Mouse (Mus musculus) embryonic facial prominence, embryonic 11.5 days (tissue): ENCODE measurements at regions not wholly inside any gene's neighbourhood (a gene's known extent, or its start where the extent isn't known, plus 50 kb on each side); places are given as distances from the start of the nearest gene placed in this dataset.

Experiments used
- ATAC-seq: fragments of 200-750 bp; cut with Nextera tagmentation; replicated peaks from 2 replicates; pipeline ENCODE4 v1.8.0; 2017; ENCODE audit warnings: low read depth; ENCODE audit not compliant: insufficient number of reproducible peaks, low FRiP score, low TSS enrichment
- DNase-seq: peaks from one replicate; pipeline ENCODE4 v3.0.0-alpha.2; 2015; ENCODE audit warnings: low spot score
- H3K27ac ChIP-seq: fragments of 300-500 bp; sonication (generic); replicated peaks from 2 replicates; pipeline ENCODE4 v1.5.1; 2014; ENCODE audit warnings: mild to moderate bottlenecking, low read depth, low read length, control low read depth
- H3K27me3 ChIP-seq: fragments of 300-500 bp; sonication (generic); 2 replicates; pipeline ENCODE4 v1.6.1; 2014; ENCODE audit warnings: mild to moderate bottlenecking, low read length, moderate library complexity, mixed read lengths; ENCODE audit not compliant: control insufficient read depth, insufficient read depth
- H3K36me3 ChIP-seq: fragments of 300-500 bp; sonication (generic); replicated peaks from 2 replicates; pipeline ENCODE4 v1.6.1; 2014; ENCODE audit warnings: low read depth, mild to moderate bottlenecking, low read length, moderate library complexity, mixed read lengths; ENCODE audit not compliant: control insufficient read depth, insufficient read depth
- H3K4me1 ChIP-seq: fragments of 300-500 bp; sonication (generic); 2 replicates; pipeline ENCODE4 v1.6.1; 2014; ENCODE audit warnings: low read length, mixed read lengths; ENCODE audit not compliant: control insufficient read depth, insufficient read depth
- H3K4me2 ChIP-seq: fragments of 300-500 bp; sonication (generic); 2 replicates; pipeline ENCODE4 v1.6.1; 2014; ENCODE audit warnings: low read depth, mild to moderate bottlenecking, control low read depth, low read length, moderate library complexity
- H3K4me3 ChIP-seq: fragments of 300-500 bp; sonication (generic); 2 replicates; pipeline ENCODE4 v1.5.1; 2014; ENCODE audit warnings: low read depth, low read length, control low read depth
- H3K9ac ChIP-seq: fragments of 300-500 bp; sonication (generic); replicated peaks from 2 replicates; pipeline ENCODE4 v1.6.1; 2014; ENCODE audit warnings: mild to moderate bottlenecking, control low read depth, low read length
- H3K9me3 ChIP-seq: fragments of 300-500 bp; sonication (generic); replicated peaks from 2 replicates; pipeline ENCODE4 v1.6.1; 2016; ENCODE audit warnings: mild to moderate bottlenecking, low read length, inconsistent platforms, mixed read lengths; ENCODE audit not compliant: control insufficient read depth
- WGBS: fragments of 180-500 bp; shearing (Covaris S2); extraction: QIAGEN DNeasy Blood & Tissue Kit; methylation state at CpG from one replicate; pipeline ENCODE4 v1.1.7; 2014; 5-methylcytosine and 5-hydroxymethylcytosine counted together

DNA sequence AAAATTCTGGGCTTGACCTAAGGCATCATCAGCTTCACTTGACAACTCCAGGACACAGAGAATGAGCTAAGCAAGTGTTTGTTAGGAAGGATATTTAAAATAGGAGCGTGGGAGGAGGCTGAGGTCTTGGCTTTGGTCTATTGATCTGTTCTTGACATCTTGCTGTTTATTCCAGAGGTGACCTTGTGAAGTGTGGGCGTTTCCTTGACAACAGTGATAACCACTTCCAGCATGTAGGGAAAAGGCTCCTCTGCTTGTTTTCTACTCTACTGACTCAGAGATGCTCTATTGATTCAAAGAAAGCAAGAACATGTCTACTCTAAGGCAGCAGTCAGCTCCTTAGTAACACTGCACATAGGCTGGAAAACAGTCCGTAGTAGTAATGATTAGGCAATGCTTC is 392.6 kb downstream of the Basp1 start:
- 76% methylated on average over 3 of the region's 3 CpGs for WGBS
- H3K4me3 ChIP-seq, result no peak overlapping the region
- no peak overlapping the region for H3K27ac ChIP-seq
- ATAC-seq (no peak), DNase-seq (no peak)
- H3K36me3 ChIP-seq, result no peaks in the 10 kb centered on the region
- no peak overlapping the region for H3K4me2 ChIP-seq
- H3K9me3 ChIP-seq, result no peaks in the 10 kb centered on the region
- H3K4me1 ChIP-seq, result no peaks in the 10 kb centered on the region
- no peaks in the 10 kb centered on the region for H3K27me3 ChIP-seq
- no peak overlapping the region for H3K9ac ChIP-seq

DNA sequence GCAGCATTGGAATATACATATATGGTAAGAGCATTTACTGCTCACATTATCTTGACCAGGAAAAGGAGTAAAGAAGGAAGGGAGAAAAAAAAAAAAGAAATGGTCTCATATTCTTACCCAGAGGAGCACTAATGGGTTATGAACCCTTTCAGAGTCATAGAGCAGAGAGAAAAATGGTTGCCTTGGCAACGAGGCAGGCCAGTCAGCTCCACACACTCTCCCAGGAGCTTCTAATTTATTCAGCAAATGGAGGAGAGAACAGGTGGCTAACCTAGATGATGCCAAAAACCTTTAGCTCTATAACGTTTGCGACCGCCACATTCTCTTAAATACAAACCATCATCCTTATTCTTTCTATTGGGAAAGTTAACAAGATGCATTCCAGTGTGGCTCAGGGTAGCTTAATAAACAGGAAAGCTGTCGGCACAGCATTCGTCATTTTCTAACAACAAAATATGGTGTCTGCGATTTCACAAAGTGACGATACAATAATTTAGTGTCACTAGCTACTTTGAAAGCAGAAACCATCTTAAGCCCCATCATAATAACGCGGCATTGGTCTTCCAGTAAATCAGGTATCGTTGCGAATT is 394.1 kb downstream of the Basp1 start:
- Histone ChIP-seq H3K4me3 (no peak overlapping the region), H3K9ac (no peak overlapping the region), H3K9me3 (no peaks in the 10 kb centered on the region), H3K27ac (no peak overlapping the region), H3K4me1 (no peaks in the 10 kb centered on the region), H3K27me3 (no peaks in the 10 kb centered on the region), H3K4me2 (no peak overlapping the region), H3K36me3 (no peaks in the 10 kb centered on the region)
- ATAC-seq (no peak), DNase-seq (peak; percentile 19)
- WGBS, result 83% methylated on average over 12 of the region's 12 CpGs

DNA sequence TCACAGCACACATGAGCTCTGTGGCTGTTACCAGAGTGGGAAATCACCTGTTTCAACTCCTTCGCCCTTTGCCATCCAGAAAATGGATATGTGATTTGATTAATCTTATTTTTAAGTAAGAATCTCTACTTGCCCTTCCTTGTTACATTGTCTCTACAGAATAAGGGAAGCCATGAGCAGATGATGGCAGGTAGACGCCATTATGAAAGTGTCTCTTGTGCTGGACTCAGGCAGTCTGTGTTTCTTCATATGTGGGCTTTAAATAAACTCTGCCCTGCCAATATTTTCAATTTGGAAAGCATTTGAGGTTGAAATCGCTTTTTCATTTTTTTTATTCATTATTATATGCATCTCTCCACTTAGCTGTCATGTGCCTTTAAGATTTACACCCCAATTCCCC is 394.6 kb downstream of the Basp1 start:
- H3K4me3 ChIP-seq, result no peak overlapping the region
- H3K4me1 ChIP-seq, result no peaks in the 10 kb centered on the region
- WGBS, result 78% methylated on average over 3 of the region's 3 CpGs
- no peak overlapping the region for H3K27ac ChIP-seq
- ATAC-seq (no peak), DNase-seq (no peak)
- H3K27me3 ChIP-seq, result no peaks in the 10 kb centered on the region
- no peaks in the 10 kb centered on the region for H3K9me3 ChIP-seq
- no peaks in the 10 kb centered on the region for H3K36me3 ChIP-seq
- no peak overlapping the region for H3K9ac ChIP-seq
- H3K4me2 ChIP-seq, result no peak overlapping the region

DNA sequence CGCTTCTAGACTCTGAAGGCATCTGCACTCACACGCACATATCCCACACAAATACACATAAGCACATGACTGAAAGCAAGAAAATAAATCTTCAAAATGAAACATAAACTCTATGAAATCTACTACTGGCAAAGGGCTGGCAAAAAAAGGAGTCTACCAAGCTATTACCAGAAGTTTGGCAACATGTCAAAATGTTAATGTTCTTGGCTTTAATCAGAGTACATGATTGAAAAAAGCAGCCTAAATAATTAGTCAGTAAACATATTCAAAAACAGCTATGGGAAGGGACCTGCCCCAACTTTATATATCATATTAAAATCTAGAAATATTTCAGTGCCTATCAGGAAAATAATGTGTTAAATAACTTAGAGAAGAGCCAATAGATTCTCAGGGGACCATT is 405.8 kb downstream of the Basp1 start:
- ATAC-seq (no peak), DNase-seq (no peak)
- H3K27me3 ChIP-seq, result no peaks in the 10 kb centered on the region
- no peaks in the 10 kb centered on the region for H3K36me3 ChIP-seq
- no peak overlapping the region for H3K4me3 ChIP-seq
- WGBS, result 93% methylated on average over 2 of the region's 2 CpGs
- H3K27ac ChIP-seq, result no peak overlapping the region
- H3K9me3 ChIP-seq, result no peaks in the 10 kb centered on the region
- H3K4me1 ChIP-seq, result no peaks in the 10 kb centered on the region
- H3K4me2 ChIP-seq, result no peak overlapping the region
- H3K9ac ChIP-seq, result no peak overlapping the region

DNA sequence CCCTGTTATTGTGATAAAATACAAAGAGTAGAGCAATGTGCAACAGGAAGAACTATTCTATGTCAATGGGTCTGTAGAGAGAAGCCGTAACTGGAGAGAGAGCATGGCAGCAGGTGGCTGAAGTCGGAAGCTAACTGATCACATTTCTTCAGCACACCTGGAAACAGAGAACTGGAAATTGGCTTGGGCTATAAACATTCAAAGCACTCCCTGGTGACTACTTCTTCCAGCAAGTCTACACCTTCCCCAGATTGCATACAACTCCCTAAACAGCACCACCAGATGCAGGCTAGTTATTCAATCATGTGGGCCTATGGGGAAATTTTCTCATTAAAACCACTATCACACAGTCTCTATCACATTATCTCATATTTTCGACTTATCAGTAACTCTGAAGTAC is 413.4 kb downstream of the Basp1 start:
- no peaks in the 10 kb centered on the region for H3K27me3 ChIP-seq
- ATAC-seq, result no peak
- no peaks in the 10 kb centered on the region for H3K4me1 ChIP-seq
- no peak for DNase-seq
- WGBS, result 84% methylated on average over 3 of the region's 3 CpGs
- no peak overlapping the region for H3K27ac ChIP-seq
- H3K4me3 ChIP-seq, result no peak overlapping the region
- H3K9ac ChIP-seq, result no peak overlapping the region
- H3K36me3 ChIP-seq, result no peaks in the 10 kb centered on the region
- H3K4me2 ChIP-seq, result no peak overlapping the region
- no peaks in the 10 kb centered on the region for H3K9me3 ChIP-seq

DNA sequence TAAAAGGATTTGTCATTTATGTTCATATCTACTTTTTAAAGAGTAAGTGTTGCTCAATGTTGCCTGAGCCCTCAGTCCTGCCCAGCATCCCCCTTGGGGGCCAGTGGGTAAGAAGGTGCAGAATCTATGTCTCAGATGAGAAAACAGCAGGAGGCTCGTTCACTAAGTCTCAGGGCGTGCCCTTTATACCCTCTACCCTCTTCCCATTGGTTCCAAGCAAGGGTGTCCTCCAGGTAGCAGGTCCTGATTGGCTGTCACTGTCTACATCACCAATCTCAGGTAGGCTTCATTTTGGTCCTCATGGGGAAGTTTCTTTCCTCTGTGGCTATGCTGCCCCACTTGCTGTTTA is 420.3 kb downstream of the Basp1 start:
- DNase-seq, result no peak
- no peaks in the 10 kb centered on the region for H3K36me3 ChIP-seq
- H3K9ac ChIP-seq, result no peak overlapping the region
- 82% methylated on average over 2 of the region's 2 CpGs for WGBS
- H3K27ac ChIP-seq, result no peak overlapping the region
- no peaks in the 10 kb centered on the region for H3K27me3 ChIP-seq
- H3K4me2 ChIP-seq, result no peak overlapping the region
- no peak overlapping the region for H3K4me3 ChIP-seq
- no peaks in the 10 kb centered on the region for H3K9me3 ChIP-seq
- no peaks in the 10 kb centered on the region for H3K4me1 ChIP-seq
- no peak for ATAC-seq

DNA sequence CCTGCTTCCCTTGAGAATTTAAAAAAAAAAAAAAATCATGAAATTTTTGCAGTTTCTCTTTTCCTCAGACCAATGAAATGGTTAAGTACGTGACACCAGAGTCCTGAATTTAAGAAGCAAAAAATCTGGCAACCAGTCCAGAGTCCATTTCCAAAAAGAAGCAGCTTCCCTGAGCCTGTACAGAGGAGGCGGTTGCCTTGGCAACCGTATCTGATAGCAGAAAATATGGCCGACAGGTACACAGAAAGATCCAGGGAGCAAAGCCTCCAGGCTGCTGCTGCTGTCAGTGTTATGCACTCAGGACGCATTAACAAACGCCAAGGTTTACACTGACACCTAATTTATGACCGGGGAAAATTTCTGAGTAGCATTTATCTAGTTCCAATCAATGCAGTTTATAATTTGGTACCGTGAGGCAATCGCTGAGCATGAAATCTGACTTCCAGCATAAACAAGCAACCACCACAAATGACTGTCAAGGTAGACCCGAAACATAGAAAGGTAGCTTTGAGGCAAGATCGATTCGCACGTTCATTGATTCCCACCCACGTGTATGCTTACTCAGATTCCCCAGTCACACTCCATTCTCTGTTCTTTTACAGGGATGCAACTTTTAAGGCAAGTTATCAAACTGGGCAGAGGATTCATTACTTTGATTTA is 420.8 kb downstream of the Basp1 start:
- no peak for ATAC-seq
- Histone ChIP-seq H3K4me2 (no peak overlapping the region), H3K4me1 (no peaks in the 10 kb centered on the region), H3K36me3 (no peaks in the 10 kb centered on the region), H3K27me3 (no peaks in the 10 kb centered on the region), H3K4me3 (no peak overlapping the region), H3K27ac (no peak overlapping the region), H3K9me3 (no peaks in the 10 kb centered on the region), H3K9ac (no peak overlapping the region)
- DNase-seq, result no peak
- 89% methylated on average over 14 of the region's 14 CpGs for WGBS

DNA sequence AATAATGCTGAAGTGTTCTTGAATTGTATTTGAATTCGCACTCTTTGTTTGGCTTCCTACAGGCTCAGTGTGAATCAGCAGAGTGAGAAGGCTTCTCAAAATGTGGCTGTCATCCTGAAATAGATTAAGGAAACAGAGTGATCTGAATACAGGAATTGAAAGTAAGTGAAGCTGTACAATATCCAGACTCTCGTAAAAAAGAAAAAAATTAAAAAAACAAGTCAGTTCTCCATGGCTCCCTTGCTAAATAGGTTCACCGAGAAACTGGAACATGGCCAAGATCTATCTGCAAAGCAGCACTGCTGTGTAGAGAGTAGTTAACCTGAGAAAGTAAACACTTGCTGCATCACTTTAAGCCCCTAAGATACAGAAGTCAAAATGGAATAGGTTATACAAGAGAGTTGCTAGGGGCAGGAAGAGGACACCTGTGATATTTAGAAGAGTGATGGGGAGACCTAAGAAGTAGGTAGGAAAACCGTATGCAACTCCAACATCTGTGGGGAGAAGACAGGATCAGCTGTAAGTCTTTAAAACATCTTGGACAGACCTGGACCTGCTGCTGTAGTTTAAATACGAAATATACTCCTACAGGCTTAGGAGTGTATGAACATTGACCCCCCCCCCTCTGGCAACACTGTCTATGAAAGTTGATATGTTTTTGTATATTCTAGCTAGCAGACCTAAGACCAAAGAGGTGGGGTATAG is 423.3 kb downstream of the Basp1 start:
- Histone ChIP-seq H3K36me3 (no peaks in the 10 kb centered on the region), H3K4me1 (no peaks in the 10 kb centered on the region), H3K4me2 (no peak overlapping the region), H3K27me3 (no peaks in the 10 kb centered on the region), H3K4me3 (no peak overlapping the region), H3K9ac (no peak overlapping the region), H3K9me3 (no peaks in the 10 kb centered on the region), H3K27ac (no peak overlapping the region)
- 79% methylated on average over 5 of the region's 5 CpGs for WGBS
- no peak for ATAC-seq
- DNase-seq, result no peak
